Mouse (Mus musculus): ENCODE results near the gene Gdf7. TPM values are rescaled to one million over a fixed set of nuclear protein-coding genes. Genes with fewer than 3 reads are reported as not detected.
A peak's percentile ranks its signal among the peaks of the same experiment; 100 is the strongest.

The Gdf7 gene
- not detected in 2 replicates for polyA plus RNA-seq (2015; fragmentation: Nextera tagmentation; extraction: Ambion mirVana)

GRCm38 (mm10) chr12:8301841-8302431 is at the start of gene Gdf7:
Gdf7 (minus strand) TSS chr12:8301954.
- Histone ChIP-seq H3K4me1 (peaks cover 27% of the 10 kb centered on the region), H3K36me3 (ENCODE audit: poor library complexity, severe bottlenecking) (no peaks in the 10 kb centered on the region), H3K4me3 (peak within 1 kb of the TSS; percentile 45), H3K9ac (no peak within 1 kb of the TSS; the same call in 1 of the 2 replicates), H3K4me2 (peak within 1 kb of the TSS; percentile 72), H3K9me3 (replicated peaks) (no peaks in the 10 kb centered on the region), H3K27me3 (peaks cover 93% of the 10 kb centered on the region), H3K27ac (no peak within 1 kb of the TSS)
- 2% methylated on average over 51 of the region's 53 CpGs for WGBS
- peak; percentile 64 for ATAC-seq

GRCm38 (mm10) chr12:8351025-8351903 is 49.5 kb upstream of the Gdf7 start:
- H3K4me3 ChIP-seq, result no peak overlapping the region
- no peaks in the 10 kb centered on the region for H3K27me3 ChIP-seq
- peaks cover 7% of the 10 kb centered on the region; the same call in 1 of the 2 replicates for H3K4me1 ChIP-seq
- no peak overlapping the region for H3K9ac ChIP-seq
- no peak overlapping the region for H3K27ac ChIP-seq
- no peaks in the 10 kb centered on the region for H3K36me3 ChIP-seq (ENCODE audit: poor library complexity, severe bottlenecking)
- 54% methylated on average over 4 of the region's 4 CpGs for WGBS
- ATAC-seq, result no peak
- no peaks in the 10 kb centered on the region for H3K9me3 ChIP-seq (replicated peaks)
- H3K4me2 ChIP-seq, result no peak overlapping the region

GRCm38 (mm10) chr12:8348733-8349513 is 47.2 kb upstream of the Gdf7 start:
- no peak overlapping the region for H3K4me2 ChIP-seq
- H3K27ac ChIP-seq, result no peak overlapping the region; the same call in 1 of the 2 replicates
- 78% methylated on average over 9 of the region's 9 CpGs for WGBS
- no peak overlapping the region for H3K9ac ChIP-seq
- no peaks in the 10 kb centered on the region for H3K36me3 ChIP-seq (ENCODE audit: poor library complexity, severe bottlenecking)
- H3K9me3 ChIP-seq (replicated peaks), result no peaks in the 10 kb centered on the region
- H3K4me1 ChIP-seq, result peaks cover 7% of the 10 kb centered on the region; the same call in 1 of the 2 replicates
- no peak overlapping the region for H3K4me3 ChIP-seq
- no peak for ATAC-seq
- H3K27me3 ChIP-seq, result no peaks in the 10 kb centered on the region

GRCm38 (mm10) chr12:8347746-8348462 is 46.1 kb upstream of the Gdf7 start:
- no peaks in the 10 kb centered on the region for H3K36me3 ChIP-seq (ENCODE audit: poor library complexity, severe bottlenecking)
- H3K27ac ChIP-seq, result no peak overlapping the region
- H3K4me1 ChIP-seq, result peaks cover 7% of the 10 kb centered on the region; the same call in 1 of the 2 replicates
- WGBS, result 92% methylated on average over 8 of the region's 8 CpGs
- no peak overlapping the region for H3K9ac ChIP-seq
- H3K9me3 ChIP-seq (replicated peaks), result no peaks in the 10 kb centered on the region
- no peaks in the 10 kb centered on the region for H3K27me3 ChIP-seq
- no peak overlapping the region for H3K4me3 ChIP-seq
- no peak overlapping the region for H3K4me2 ChIP-seq
- no peak for ATAC-seq

GRCm38 (mm10) chr12:8345539-8345938 is 43.8 kb upstream of the Gdf7 start:
- no peak overlapping the region for H3K27ac ChIP-seq
- H3K36me3 ChIP-seq (ENCODE audit: poor library complexity, severe bottlenecking), result peaks cover 11% of the 10 kb centered on the region
- H3K9me3 ChIP-seq (replicated peaks), result no peaks in the 10 kb centered on the region
- no peak overlapping the region for H3K9ac ChIP-seq
- H3K4me3 ChIP-seq, result no peak overlapping the region
- H3K27me3 ChIP-seq, result no peaks in the 10 kb centered on the region
- peaks cover 7% of the 10 kb centered on the region; the same call in 1 of the 2 replicates for H3K4me1 ChIP-seq
- WGBS, result 97% methylated on average over 5 of the region's 5 CpGs
- no peak overlapping the region for H3K4me2 ChIP-seq
- ATAC-seq, result no peak

- Histone ChIP-seq H3K9me3 (replicated peaks) (no peaks in the 10 kb centered on the region), H3K36me3 (ENCODE audit: poor library complexity, severe bottlenecking) (peaks cover 11% of the 10 kb centered on the region), H3K4me3 (no peak overlapping the region), H3K9ac (no peak overlapping the region), H3K27ac (no peak overlapping the region), H3K27me3 (no peaks in the 10 kb centered on the region), H3K4me2 (no peak overlapping the region), H3K4me1 (peaks cover 13% of the 10 kb centered on the region)
- 79% methylated on average over 9 of the region's 9 CpGs for WGBS
- ATAC-seq, result no peak
These were observed 43.1 kb upstream of the Gdf7 start for GRCm38 (mm10) chr12:8344897-8345296.

GRCm38 (mm10) chr12:8343381-8343780 is 41.6 kb upstream of the Gdf7 start:
- Histone ChIP-seq H3K4me3 (no peak overlapping the region), H3K9me3 (replicated peaks) (no peaks in the 10 kb centered on the region), H3K9ac (no peak overlapping the region), H3K27me3 (no peaks in the 10 kb centered on the region), H3K36me3 (ENCODE audit: poor library complexity, severe bottlenecking) (peaks cover 15% of the 10 kb centered on the region), H3K4me1 (peaks cover 21% of the 10 kb centered on the region), H3K4me2 (no peak overlapping the region), H3K27ac (no peak overlapping the region)
- WGBS, result 98% methylated on average over 3 of the region's 3 CpGs
- no peak for ATAC-seq

- Histone ChIP-seq H3K9ac (no peak overlapping the region), H3K9me3 (replicated peaks) (no peaks in the 10 kb centered on the region), H3K4me2 (no peak overlapping the region), H3K27ac (no peak overlapping the region), H3K4me1 (peaks cover 24% of the 10 kb centered on the region), H3K36me3 (ENCODE audit: poor library complexity, severe bottlenecking) (peaks cover 35% of the 10 kb centered on the region), H3K27me3 (no peaks in the 10 kb centered on the region), H3K4me3 (no peak overlapping the region)
- no peak; the same call in 1 of the 2 replicates for ATAC-seq
- 97% methylated on average over 6 of the region's 6 CpGs for WGBS
These were observed 39.3 kb upstream of the Gdf7 start for GRCm38 (mm10) chr12:8341008-8341407.

- H3K4me3 ChIP-seq, result no peak overlapping the region
- no peaks in the 10 kb centered on the region for H3K9me3 ChIP-seq (replicated peaks)
- H3K4me2 ChIP-seq, result no peak overlapping the region
- no peaks in the 10 kb centered on the region for H3K27me3 ChIP-seq
- no peak overlapping the region for H3K27ac ChIP-seq
- peaks cover 41% of the 10 kb centered on the region for H3K36me3 ChIP-seq (ENCODE audit: poor library complexity, severe bottlenecking)
- H3K4me1 ChIP-seq, result peaks cover 24% of the 10 kb centered on the region
- 24% methylated on average over 13 of the region's 13 CpGs for WGBS
- no peak overlapping the region for H3K9ac ChIP-seq
- ATAC-seq, result no peak
These were observed 38.0 kb upstream of the Gdf7 start for GRCm38 (mm10) chr12:8339591-8340319.

GRCm38 (mm10) chr12:8338918-8339317 is 37.2 kb upstream of the Gdf7 start:
- 63% methylated on average over 8 of the region's 8 CpGs for WGBS
- peaks cover 41% of the 10 kb centered on the region for H3K36me3 ChIP-seq (ENCODE audit: poor library complexity, severe bottlenecking)
- H3K4me3 ChIP-seq, result no peak overlapping the region
- H3K4me1 ChIP-seq, result peaks cover 24% of the 10 kb centered on the region
- no peak overlapping the region for H3K9ac ChIP-seq
- peak; percentile 14; the same call in 1 of the 2 replicates for ATAC-seq
- no peak overlapping the region for H3K4me2 ChIP-seq
- H3K27ac ChIP-seq, result no peak overlapping the region
- H3K27me3 ChIP-seq, result no peaks in the 10 kb centered on the region
- no peaks in the 10 kb centered on the region for H3K9me3 ChIP-seq (replicated peaks)

- peaks cover 24% of the 10 kb centered on the region for H3K4me1 ChIP-seq
- H3K4me3 ChIP-seq, result no peak overlapping the region
- H3K9me3 ChIP-seq (replicated peaks), result no peaks in the 10 kb centered on the region
- no peak overlapping the region for H3K4me2 ChIP-seq
- H3K9ac ChIP-seq, result no peak overlapping the region
- no peaks in the 10 kb centered on the region for H3K27me3 ChIP-seq
- H3K36me3 ChIP-seq (ENCODE audit: poor library complexity, severe bottlenecking), result peaks cover 41% of the 10 kb centered on the region
- peak; percentile 25; the same call in 1 of the 2 replicates for ATAC-seq
- no peak overlapping the region; the same call in 1 of the 2 replicates for H3K27ac ChIP-seq
- WGBS, result 45% methylated on average over 4 of the region's 4 CpGs
These were observed 36.7 kb upstream of the Gdf7 start for GRCm38 (mm10) chr12:8338491-8338890.

Data from forebrain, embryonic 13.5 days (tissue).